Mouse (Mus musculus) erythroblast, embryonic 14.5 days (primary cell): ENCODE results near the gene Sox5.

Source experiments
- GATA1 ChIP-seq: IDR thresholded peaks from 2 replicates; pipeline ENCODE4 v1.6.1; 2012; ENCODE audit warnings: low read length, inconsistent platforms, mixed read lengths
- TAL1 ChIP-seq: IDR thresholded peaks from 3 replicates; pipeline ENCODE4 v1.6.1; 2012; ENCODE audit warnings: low read length, inconsistent platforms, mixed read lengths

DNA sequence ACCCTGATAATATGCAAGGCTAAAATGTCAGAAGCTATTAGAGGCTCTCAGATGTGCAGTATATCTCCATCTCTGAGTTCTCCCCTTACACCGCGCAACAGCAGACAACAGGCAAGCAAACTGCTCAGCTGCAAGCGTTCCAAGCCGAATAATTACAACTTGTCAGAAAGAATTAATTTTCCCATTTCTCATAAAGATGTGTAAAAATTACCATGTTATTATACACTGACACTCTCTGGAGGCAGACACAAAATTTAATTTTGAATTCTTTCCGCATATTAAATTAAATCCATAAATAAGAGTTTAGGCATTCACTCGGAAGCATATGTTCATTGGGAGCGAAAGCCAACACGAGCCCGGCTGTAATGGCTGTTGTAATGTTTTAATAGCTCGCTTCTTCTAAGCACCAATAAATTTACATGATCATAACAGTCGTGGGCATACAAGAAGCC is 414.1 kb downstream of the Sox5 start:
- TF ChIP-seq GATA1 (no peak), TAL1 (no peak)
